Mouse (Mus musculus) embryonic facial prominence, embryonic 12.5 days (tissue): ENCODE measurements around the gene Pik3cb. TPM values are rescaled to one million over a fixed set of nuclear protein-coding genes. Genes with fewer than 3 reads are reported as not detected.
A peak's percentile ranks its signal among the peaks of the same experiment; 100 is the strongest.

Source experiments
- ATAC-seq: fragments of 200-750 bp; cut with Nextera tagmentation; 2 replicates; pipeline ENCODE4 v1.8.0; 2017; ENCODE audit not compliant: insufficient number of reproducible peaks, insufficient read depth, low FRiP score, low TSS enrichment
- H3K27ac ChIP-seq: fragments of 300-500 bp; sonication (generic); 2 replicates; pipeline ENCODE4 v1.5.1; 2016; ENCODE audit warnings: mild to moderate bottlenecking
- H3K27me3 ChIP-seq: fragments of 300-500 bp; sonication (generic); 2 replicates; pipeline ENCODE4 v1.6.1; 2016; ENCODE audit warnings: mild to moderate bottlenecking, moderate library complexity
- H3K36me3 ChIP-seq: fragments of 300-500 bp; sonication (generic); 2 replicates; pipeline ENCODE4 v1.6.1; 2016; ENCODE audit warnings: mild to moderate bottlenecking
- H3K4me1 ChIP-seq: fragments of 300-500 bp; sonication (generic); 2 replicates; pipeline ENCODE4 v1.6.1; 2016
- H3K4me2 ChIP-seq: fragments of 300-500 bp; sonication (generic); replicated peaks from 2 replicates; pipeline ENCODE4 v1.6.1; 2016; ENCODE audit warnings: mild to moderate bottlenecking, moderate library complexity
- H3K4me3 ChIP-seq: fragments of 300-500 bp; sonication (generic); 2 replicates; pipeline ENCODE4 v1.5.1; 2016; ENCODE audit warnings: mild to moderate bottlenecking
- H3K9ac ChIP-seq: fragments of 300-500 bp; sonication (generic); 2 replicates; pipeline ENCODE4 v1.6.1; 2016; ENCODE audit warnings: mild to moderate bottlenecking, moderate library complexity
- H3K9me3 ChIP-seq: fragments of 300-500 bp; sonication (generic); 2 replicates; pipeline ENCODE4 v1.6.1; 2016; ENCODE audit warnings: mild to moderate bottlenecking, moderate library complexity
- WGBS: fragments of 180-500 bp; shearing (Covaris S2); methylation state at CpG from one replicate; pipeline ENCODE4 v1.1.7; 2016; 5-methylcytosine and 5-hydroxymethylcytosine counted together
- polyA plus RNA-seq: library from polyadenylated mRNA; unstranded; fragments of >200 nt; fragmentation: Nextera tagmentation; extraction: Ambion mirVana; gene quantifications from 2 replicates; pipeline ENCODE4 v1.2.1, GENCODE M21; 2016

The Pik3cb gene
- 2.0 and 2.5 TPM in 2 replicates for polyA plus RNA-seq

DNA sequence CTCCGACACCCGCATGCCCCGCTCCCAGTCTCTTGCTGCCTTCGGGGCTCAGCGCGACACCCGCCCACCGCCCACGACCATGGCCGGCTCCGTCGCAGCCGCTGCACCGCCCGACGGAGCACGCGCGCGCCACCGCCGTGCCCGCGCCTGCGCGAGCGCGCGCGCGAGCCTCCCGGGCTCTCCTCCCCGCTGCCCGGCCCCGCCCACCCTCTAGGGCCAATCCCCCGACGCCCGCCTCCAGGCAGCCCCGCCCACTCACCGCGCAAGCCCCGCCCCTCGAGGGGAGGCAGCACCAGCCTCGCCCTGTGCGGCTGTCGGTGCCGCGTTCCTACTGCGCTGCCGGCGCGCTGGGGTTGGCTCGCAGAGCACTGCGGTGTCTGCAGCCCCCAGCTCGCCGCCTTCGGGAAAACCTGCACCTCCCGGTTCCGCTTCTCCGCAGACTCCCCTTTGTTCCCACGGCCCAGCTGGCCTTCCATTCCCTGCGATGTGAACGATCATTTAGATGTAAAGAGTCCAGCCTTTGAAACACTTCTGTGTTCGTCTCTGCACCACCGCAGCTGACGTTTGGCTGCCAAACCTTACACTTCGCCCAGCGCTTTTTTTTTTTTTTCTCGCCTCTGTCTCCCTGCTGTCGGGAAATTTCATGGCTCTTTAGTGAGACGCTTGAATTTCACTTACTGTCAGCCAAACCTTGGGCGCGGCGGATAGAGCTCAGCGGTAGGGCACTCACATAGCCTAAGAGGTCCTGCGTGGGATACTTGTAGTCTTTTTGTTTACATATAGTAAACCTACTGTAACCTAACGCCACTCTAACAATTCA lies at the start of gene Pik3cb:
Pik3cb (minus strand) TSS at position 559 of the 820 bp plus-strand sequence.
- peak within 1 kb of the TSS; percentile 74 for H3K4me3 ChIP-seq
- no peaks in the 10 kb centered on the region for H3K9me3 ChIP-seq
- H3K4me1 ChIP-seq: 0 out of 2 replicates have a peak, but pooled peaks cover 3% of the 10 kb centered on the region
- H3K27me3 ChIP-seq: 0 out of 2 replicates have a peak, but pooled peaks cover 13% of the 10 kb centered on the region
- WGBS: under 1% methylated on average over 65 of the region's 77 CpGs
- H3K9ac ChIP-seq: peak within 1 kb of the TSS; percentile 73
- peak within 1 kb of the TSS; percentile 78 for H3K4me2 ChIP-seq
- peak within 1 kb of the TSS; percentile 36; the same call in 1 of the 2 replicates for H3K27ac ChIP-seq
- H3K36me3 ChIP-seq: no peaks in the 10 kb centered on the region
- peak; percentile 96 for ATAC-seq

DNA sequence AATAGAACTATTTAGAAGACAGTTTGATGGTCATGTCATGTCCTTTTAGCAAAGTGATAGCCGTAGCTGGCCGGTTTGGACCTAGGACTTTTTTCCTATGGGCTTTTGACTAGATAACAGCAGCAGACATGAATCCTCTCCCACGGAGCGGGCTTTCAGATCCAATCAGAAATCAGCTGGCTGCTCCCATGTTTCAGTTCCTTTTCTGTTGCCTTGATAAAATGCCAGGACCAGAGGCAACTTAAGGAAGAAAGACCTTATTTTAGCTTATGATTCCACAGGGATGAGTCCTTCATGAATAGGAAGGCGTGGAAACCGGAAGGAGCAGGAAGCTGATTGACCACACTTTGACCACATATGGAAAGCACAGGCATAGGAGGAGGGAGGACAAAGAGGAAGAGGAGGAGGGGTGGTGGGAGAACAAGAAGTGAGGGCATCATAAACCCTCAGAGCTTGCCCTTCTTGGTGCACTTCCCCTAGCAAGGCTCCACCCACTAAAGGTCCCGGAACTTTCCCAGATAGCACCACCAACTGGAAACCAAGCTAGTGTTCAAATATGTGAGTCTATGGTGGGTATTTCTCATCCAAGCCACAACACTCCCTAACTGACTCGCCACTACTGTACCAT lies 42.7 kb upstream of the Pik3cb start:
- Histone ChIP-seq H3K9ac (no peak overlapping the region), H3K4me1 (no peaks in the 10 kb centered on the region), H3K36me3 (no peaks in the 10 kb centered on the region), H3K27me3 (no peaks in the 10 kb centered on the region), H3K4me3 (no peak overlapping the region), H3K4me2 (no peak overlapping the region), H3K9me3 (no peaks in the 10 kb centered on the region), H3K27ac (no peak overlapping the region)
- 90% methylated on average over 8 of the region's 8 CpGs for WGBS
- no peak for ATAC-seq

DNA sequence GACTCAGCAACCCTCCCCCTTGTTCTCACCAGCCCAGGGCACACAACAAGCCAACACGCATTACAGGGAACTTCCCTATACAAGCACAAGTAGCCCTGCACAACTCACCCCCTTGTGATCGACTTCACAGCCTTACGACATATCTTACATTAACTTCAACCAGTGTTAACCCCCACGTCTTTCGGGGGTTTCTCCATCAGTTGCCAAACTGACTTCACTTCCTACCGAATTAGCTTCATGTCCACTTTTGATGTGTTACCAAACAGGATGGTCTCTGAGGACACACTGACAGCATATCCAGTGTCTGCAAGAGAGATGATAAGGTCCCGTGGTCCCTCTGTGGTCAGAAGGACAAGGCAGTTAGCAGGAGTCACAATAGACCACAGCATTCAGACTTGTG lies 41.7 kb upstream of the Pik3cb start:
- ATAC-seq: no peak
- H3K27ac ChIP-seq: no peak overlapping the region
- no peaks in the 10 kb centered on the region for H3K27me3 ChIP-seq
- H3K4me3 ChIP-seq: no peak overlapping the region
- no peaks in the 10 kb centered on the region for H3K36me3 ChIP-seq
- no peak overlapping the region for H3K9ac ChIP-seq
- no peaks in the 10 kb centered on the region for H3K9me3 ChIP-seq
- no peaks in the 10 kb centered on the region for H3K4me1 ChIP-seq
- no peak overlapping the region for H3K4me2 ChIP-seq
- 83% methylated on average over 7 of the region's 7 CpGs for WGBS

DNA sequence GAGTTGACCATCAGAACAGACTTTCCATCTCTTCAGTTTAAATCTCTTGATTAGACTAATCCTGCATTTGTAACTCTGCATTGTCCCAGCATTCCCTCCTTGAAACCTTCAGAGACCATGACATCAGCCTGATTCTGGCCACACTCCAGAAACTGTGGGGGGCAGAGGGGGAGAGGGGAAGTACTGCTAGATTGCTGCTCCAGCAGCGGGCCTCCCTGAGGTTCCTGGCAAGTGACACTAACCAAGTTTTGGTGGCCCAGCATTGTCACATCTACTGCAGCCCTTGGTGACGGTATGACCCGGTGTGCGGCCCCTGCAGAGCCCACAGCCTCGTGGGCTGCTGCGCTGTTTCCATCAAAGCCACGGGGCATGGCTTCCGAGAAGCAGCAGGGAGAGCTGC lies 39.9 kb upstream of the Pik3cb start:
- no peak for ATAC-seq
- no peaks in the 10 kb centered on the region for H3K4me1 ChIP-seq
- no peaks in the 10 kb centered on the region for H3K27me3 ChIP-seq
- 57% methylated on average over 8 of the region's 8 CpGs for WGBS
- H3K4me3 ChIP-seq: no peak overlapping the region
- H3K9me3 ChIP-seq: no peaks in the 10 kb centered on the region
- H3K4me2 ChIP-seq: no peak overlapping the region
- H3K9ac ChIP-seq: no peak overlapping the region
- no peaks in the 10 kb centered on the region for H3K36me3 ChIP-seq
- H3K27ac ChIP-seq: no peak overlapping the region

DNA sequence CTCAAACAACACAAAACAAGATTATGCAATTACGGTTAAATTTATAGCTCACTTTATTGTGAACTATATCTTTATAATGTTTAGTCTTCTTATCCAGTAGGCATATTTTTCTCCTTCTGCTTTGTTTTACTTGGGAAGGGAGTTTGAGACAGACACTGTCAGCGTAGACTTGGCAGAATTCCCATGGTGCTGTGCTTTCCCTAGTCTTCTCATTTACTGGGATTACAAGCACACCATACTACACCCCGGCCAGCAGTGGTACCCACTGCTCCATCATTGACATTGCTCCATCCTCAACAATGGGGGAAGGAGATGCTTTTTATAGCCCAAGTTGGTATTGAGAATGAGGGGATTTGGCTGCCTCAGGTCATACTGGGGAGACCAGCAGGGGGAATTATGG lies 38.3 kb upstream of the Pik3cb start:
- H3K4me3 ChIP-seq: no peak overlapping the region
- no peak overlapping the region for H3K9ac ChIP-seq
- H3K27ac ChIP-seq: no peak overlapping the region
- ATAC-seq: no peak
- no peaks in the 10 kb centered on the region for H3K27me3 ChIP-seq
- H3K36me3 ChIP-seq: no peaks in the 10 kb centered on the region
- H3K4me1 ChIP-seq: no peaks in the 10 kb centered on the region
- H3K9me3 ChIP-seq: no peaks in the 10 kb centered on the region
- no peak overlapping the region for H3K4me2 ChIP-seq
- WGBS: 92% methylated on average over 3 of the region's 3 CpGs

DNA sequence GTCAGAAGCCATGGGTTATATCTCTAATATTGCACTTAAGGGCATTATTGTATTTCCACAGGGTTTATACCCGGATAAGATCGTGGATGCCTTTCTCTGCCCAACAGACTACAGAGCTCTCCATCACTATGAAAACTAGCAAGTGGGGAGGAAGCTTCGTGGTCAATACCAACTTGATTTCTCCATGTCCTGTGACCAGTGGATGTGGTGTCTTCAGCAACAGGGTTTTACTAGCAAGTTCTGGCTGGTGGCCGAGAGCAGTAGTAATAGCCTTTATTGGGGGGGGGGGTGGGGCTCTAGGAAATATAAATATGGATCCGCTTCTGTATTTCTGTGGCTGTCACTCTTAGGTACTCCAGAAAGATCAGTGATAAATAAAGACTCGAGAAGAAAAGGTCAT lies 35.4 kb upstream of the Pik3cb start:
- H3K9ac ChIP-seq: no peak overlapping the region
- WGBS: 85% methylated on average over 6 of the region's 6 CpGs
- H3K4me2 ChIP-seq: no peak overlapping the region
- no peaks in the 10 kb centered on the region for H3K4me1 ChIP-seq
- no peaks in the 10 kb centered on the region for H3K36me3 ChIP-seq
- no peak for ATAC-seq
- H3K27ac ChIP-seq: no peak overlapping the region
- no peaks in the 10 kb centered on the region for H3K27me3 ChIP-seq
- no peak overlapping the region for H3K4me3 ChIP-seq
- H3K9me3 ChIP-seq: no peaks in the 10 kb centered on the region

DNA sequence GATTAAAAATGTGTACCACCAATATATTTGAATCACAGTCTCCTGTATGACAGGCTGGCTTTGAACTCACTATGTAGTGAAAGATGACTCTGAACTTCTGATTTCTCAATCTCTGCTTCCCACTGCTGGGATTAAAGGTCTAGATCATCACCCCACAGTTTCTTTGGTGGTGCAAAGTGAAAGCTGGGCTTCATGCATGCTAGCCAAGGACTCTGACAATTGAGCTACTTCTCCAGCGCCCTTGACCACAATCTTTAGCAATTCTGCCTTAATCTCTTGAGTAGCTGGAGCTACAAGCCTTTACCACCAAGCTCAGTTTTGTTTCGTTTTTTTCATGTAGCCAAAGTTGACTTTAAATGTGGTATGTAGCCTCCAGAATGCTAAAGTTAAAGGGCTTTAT lies 32.4 kb upstream of the Pik3cb start:
- ATAC-seq: no peak
- Histone ChIP-seq H3K4me3 (no peak overlapping the region), H3K4me2 (no peak overlapping the region), H3K9me3 (no peaks in the 10 kb centered on the region), H3K9ac (no peak overlapping the region), H3K27me3 (no peaks in the 10 kb centered on the region), H3K4me1 (no peaks in the 10 kb centered on the region), H3K36me3 (no peaks in the 10 kb centered on the region), H3K27ac (no peak overlapping the region)
- 64% methylated on average over 2 of the region's 2 CpGs for WGBS

DNA sequence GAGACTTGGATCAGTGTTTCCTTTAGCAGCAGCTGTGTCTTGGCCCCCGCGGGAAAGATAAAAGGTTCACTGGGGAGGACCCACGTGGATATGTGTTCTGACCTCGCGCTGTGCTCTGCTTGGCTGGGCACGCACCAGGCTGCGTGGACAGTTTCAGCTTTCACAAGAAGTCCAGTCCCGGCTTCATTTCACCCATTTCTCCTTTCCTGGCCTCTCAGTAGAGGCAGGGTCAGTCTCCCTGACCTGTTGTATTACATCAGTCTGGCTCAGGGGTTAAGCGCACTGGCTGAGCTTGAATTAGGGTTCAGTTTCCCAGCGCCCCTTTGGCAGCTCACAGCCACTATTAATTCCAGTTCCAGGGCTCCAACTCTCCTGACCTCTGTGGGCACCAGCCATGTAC lies 30.8 kb upstream of the Pik3cb start:
- ATAC-seq: no peak
- no peak overlapping the region for H3K27ac ChIP-seq
- no peaks in the 10 kb centered on the region for H3K9me3 ChIP-seq
- 57% methylated on average over 10 of the region's 10 CpGs for WGBS
- no peak overlapping the region for H3K4me2 ChIP-seq
- no peak overlapping the region for H3K9ac ChIP-seq
- H3K4me3 ChIP-seq: no peak overlapping the region
- H3K27me3 ChIP-seq: no peaks in the 10 kb centered on the region
- H3K36me3 ChIP-seq: no peaks in the 10 kb centered on the region
- no peaks in the 10 kb centered on the region for H3K4me1 ChIP-seq

DNA sequence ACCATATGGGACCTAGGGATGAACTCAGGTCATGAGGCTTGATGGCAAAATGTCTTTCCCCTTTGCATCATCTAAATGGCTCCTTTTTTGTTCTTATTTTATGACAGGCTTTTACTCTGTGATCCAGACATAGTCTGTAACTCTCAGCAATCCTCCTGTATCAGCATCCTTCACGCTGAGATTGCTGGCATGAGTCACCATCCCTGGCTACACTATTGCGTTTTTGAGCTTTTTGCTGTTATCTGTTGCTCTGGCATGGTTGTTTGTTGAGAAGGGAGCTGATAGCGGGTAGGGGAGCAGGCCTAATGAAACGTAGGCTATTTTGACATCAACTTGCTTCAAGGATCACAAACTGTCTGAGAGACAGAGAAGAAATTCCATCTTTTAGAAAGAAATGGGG lies 28.6 kb upstream of the Pik3cb start:
- ATAC-seq: no peak
- no peak overlapping the region for H3K27ac ChIP-seq
- H3K36me3 ChIP-seq: no peaks in the 10 kb centered on the region
- no peak overlapping the region for H3K4me2 ChIP-seq
- no peak overlapping the region for H3K4me3 ChIP-seq
- H3K9ac ChIP-seq: no peak overlapping the region
- WGBS: 72% methylated on average over 4 of the region's 4 CpGs
- H3K27me3 ChIP-seq: no peaks in the 10 kb centered on the region
- H3K9me3 ChIP-seq: no peaks in the 10 kb centered on the region
- H3K4me1 ChIP-seq: 0 out of 2 replicates have a peak, but pooled peaks cover 4% of the 10 kb centered on the region

DNA sequence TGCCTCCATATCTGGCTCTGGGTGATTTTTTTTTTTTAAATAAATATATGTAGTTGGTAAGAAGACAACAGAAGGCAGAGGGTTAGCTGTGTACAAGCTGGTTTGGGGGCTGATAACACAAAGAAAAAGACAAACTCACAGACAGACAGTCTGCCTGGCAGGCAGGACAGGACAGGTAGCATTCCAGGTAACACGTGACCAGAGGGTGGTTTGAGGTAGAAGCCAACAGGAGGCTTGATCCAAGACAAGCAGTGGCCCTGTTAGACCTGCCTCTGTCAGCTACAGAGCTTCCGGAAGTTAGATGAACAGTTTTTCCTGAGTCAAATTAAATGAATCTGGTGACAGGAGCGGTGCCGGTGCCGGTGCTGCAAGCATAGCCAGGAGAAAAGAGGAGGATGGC lies 26.5 kb upstream of the Pik3cb start:
- Histone ChIP-seq H3K27me3 (no peaks in the 10 kb centered on the region), H3K27ac (no peak overlapping the region), H3K9ac (no peak overlapping the region), H3K4me1 (0 out of 2 replicates have a peak, but pooled peaks cover 9% of the 10 kb centered on the region), H3K4me2 (no peak overlapping the region), H3K36me3 (no peaks in the 10 kb centered on the region), H3K4me3 (no peak overlapping the region), H3K9me3 (no peaks in the 10 kb centered on the region)
- no peak for ATAC-seq
- 85% methylated on average over 5 of the region's 5 CpGs for WGBS

DNA sequence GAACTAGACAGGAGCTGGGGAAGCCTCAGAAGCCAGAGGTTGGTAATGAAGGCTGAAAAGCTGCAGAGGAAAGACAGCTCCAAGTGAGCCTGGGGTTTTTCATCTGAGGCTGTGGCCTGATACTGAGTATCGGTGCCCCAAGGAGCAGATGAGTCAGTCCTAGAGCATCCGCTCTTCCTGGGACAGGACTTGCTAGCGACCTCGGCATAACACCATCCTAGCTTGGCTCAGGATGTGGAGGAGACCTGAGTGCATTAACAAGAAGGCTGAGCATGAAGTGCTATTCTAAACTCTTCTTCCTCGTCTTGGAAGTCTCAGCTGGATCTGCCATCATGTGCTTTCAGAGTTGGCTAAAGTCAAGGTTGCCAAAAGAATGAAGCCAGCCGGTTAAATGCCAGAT lies 25.5 kb upstream of the Pik3cb start:
- H3K4me2 ChIP-seq: no peak overlapping the region
- no peak overlapping the region for H3K4me3 ChIP-seq
- 0 out of 2 replicates have a peak, but pooled peaks cover 9% of the 10 kb centered on the region for H3K4me1 ChIP-seq
- H3K9ac ChIP-seq: no peak overlapping the region
- H3K27ac ChIP-seq: peak overlapping the region; percentile 58; the same call in 1 of the 2 replicates
- no peaks in the 10 kb centered on the region for H3K27me3 ChIP-seq
- WGBS: 70% methylated on average over 6 of the region's 6 CpGs
- H3K36me3 ChIP-seq: no peaks in the 10 kb centered on the region
- ATAC-seq: no peak
- H3K9me3 ChIP-seq: no peaks in the 10 kb centered on the region

DNA sequence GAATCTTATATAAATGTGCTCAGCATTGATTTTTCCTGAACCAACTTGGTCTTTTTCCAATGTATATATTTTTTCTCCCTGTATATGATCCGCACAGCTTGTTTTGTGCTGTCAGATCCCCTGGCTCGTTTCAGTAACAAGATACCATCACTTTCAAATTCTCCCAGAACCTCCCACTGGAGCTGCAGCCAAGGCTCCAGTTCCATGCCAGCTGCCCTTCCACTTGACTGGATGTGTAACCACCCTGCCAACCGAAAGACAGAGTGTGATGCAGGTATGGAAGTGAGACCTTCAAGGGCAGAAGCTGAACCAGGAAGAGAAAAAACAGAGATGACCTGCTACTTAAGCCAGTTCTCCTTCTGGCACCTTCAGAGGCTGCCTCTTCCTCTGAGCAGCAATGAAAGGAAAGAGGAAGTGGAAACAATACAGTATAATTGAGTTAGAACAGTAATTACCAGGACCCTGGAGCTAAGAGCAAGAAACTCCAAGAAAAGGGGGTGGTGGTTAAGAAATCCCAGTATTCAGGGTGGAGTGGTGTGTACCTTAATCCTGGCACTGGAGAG lies 24.3 kb upstream of the Pik3cb start:
- no peak overlapping the region for H3K9ac ChIP-seq
- no peaks in the 10 kb centered on the region for H3K36me3 ChIP-seq
- no peaks in the 10 kb centered on the region for H3K27me3 ChIP-seq
- ATAC-seq: no peak
- no peaks in the 10 kb centered on the region for H3K9me3 ChIP-seq
- no peak overlapping the region for H3K4me2 ChIP-seq
- no peak overlapping the region for H3K4me3 ChIP-seq
- 0 out of 2 replicates have a peak, but pooled peaks cover 9% of the 10 kb centered on the region for H3K4me1 ChIP-seq
- no peak overlapping the region for H3K27ac ChIP-seq
- 30% methylated on average over 3 of the region's 3 CpGs for WGBS
